Mouse (Mus musculus) hindbrain, postnatal 0 days (tissue): ENCODE results near the gene Neo1. TPM values are rescaled to one million over a fixed set of nuclear protein-coding genes. Genes with fewer than 3 reads are reported as not detected.

Experiments used
- ATAC-seq: fragments of 200-750 bp; cut with Nextera tagmentation; 2 replicates; pipeline ENCODE4 v1.8.0; 2017; ENCODE audit warnings: mild to moderate bottlenecking, moderate TSS enrichment, moderate library complexity
- DNase-seq: peaks from one replicate; pipeline ENCODE4 v3.0.0-alpha.2; 2015; ENCODE audit warnings: low spot score
- H3K27ac ChIP-seq: fragments of 300-500 bp; sonication (generic); 2 replicates; pipeline ENCODE4 v1.5.1; 2014; ENCODE audit warnings: mild to moderate bottlenecking
- H3K27me3 ChIP-seq: fragments of 300-500 bp; sonication (generic); 2 replicates; pipeline ENCODE4 v1.6.1; 2014; ENCODE audit warnings: low read length, mixed read lengths; ENCODE audit not compliant: insufficient read depth
- H3K36me3 ChIP-seq: fragments of 300-500 bp; sonication (generic); 2 replicates; pipeline ENCODE4 v1.6.1; 2014; ENCODE audit warnings: low read length, mixed read lengths; ENCODE audit not compliant: insufficient read depth
- H3K4me1 ChIP-seq: fragments of 300-500 bp; sonication (generic); 2 replicates; pipeline ENCODE4 v1.6.1; 2014; ENCODE audit warnings: antibody characterized with exemption, low read length, mixed read lengths; ENCODE audit not compliant: insufficient read depth
- H3K4me2 ChIP-seq: fragments of 300-500 bp; sonication (generic); 2 replicates; pipeline ENCODE4 v1.6.1; 2014; ENCODE audit warnings: low read depth, mild to moderate bottlenecking, low read length, moderate library complexity, mixed read lengths
- H3K4me3 ChIP-seq: fragments of 300-500 bp; sonication (generic); 2 replicates; pipeline ENCODE4 v1.5.1; 2014; ENCODE audit warnings: low read length
- H3K9ac ChIP-seq: fragments of 300-500 bp; sonication (generic); replicated peaks from 2 replicates; pipeline ENCODE4 v1.6.1; 2014; ENCODE audit warnings: mild to moderate bottlenecking, low read length, moderate library complexity, mixed read lengths
- H3K9me3 ChIP-seq: fragments of 300-500 bp; sonication (generic); 2 replicates; pipeline ENCODE4 v1.6.1; 2016; ENCODE audit warnings: low read length, mixed read lengths
- CTCF ChIP-seq: IDR thresholded peaks from 2 replicates; pipeline ENCODE4 v1.5.1; 2016; ENCODE audit warnings: antibody characterized with exemption, control low read depth, low read depth
- WGBS: fragments of 180-500 bp; shearing (Covaris S2); extraction: QIAGEN DNeasy Blood & Tissue Kit; methylation state at CpG from one replicate; pipeline ENCODE4 v1.1.7; 2014; 5-methylcytosine and 5-hydroxymethylcytosine counted together
- polyA plus RNA-seq: library from polyadenylated mRNA; unstranded; fragments of >200 nt; fragmentation: Nextera tagmentation; extraction: Ambion mirVana; gene quantifications from 2 replicates; pipeline ENCODE4 v1.2.1, GENCODE M21; 2015
- total RNA-seq: library from RNA; depleted of rRNA; stranded (reverse); fragments of >200 nt; gene quantifications from 2 replicates; pipeline ENCODE4 v1.2.3, GENCODE M21; 2014

The Neo1 gene
- total and polyA plus RNA-seq, 2 experiments from 2014 or later: 38.7 to 160 TPM

DNA sequence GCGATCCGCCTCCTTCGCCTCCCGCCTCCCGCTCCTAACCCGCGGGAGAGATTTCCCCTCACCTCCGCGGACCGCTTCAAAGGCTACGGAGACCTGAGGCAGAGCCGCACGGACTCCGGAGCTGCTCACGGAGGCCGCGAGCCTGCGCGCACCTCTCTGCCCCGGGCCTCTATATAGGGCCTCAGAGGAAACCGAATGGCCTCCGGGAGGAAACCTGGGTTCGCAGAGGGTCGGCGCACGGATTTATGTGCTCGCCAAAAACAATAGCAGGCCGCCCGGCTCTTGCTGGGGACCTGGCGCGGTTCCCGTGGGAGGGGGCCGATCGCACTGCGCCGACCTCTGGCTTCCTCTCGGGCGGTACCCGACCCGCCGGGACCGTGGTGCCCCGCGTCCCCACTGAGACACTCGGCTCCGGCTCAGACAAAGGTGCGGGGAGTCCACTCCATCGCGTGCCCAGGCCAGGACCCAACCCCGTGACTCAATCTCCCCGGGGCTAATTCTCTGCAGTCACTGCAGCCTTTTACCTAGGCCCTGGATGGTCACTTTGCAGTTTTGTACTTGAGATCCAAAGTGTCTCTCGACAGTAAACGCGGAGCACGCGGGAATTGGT is 596 bp upstream of the Neo1 start:
- under 1% methylated on average over 56 of the region's 56 CpGs for WGBS
- DNase-seq (no peak), ATAC-seq (peak; percentile 48)
- TF ChIP-seq CTCF: no peak
- peaks cover 11% of the 10 kb centered on the region for H3K4me1 ChIP-seq
- no peaks in the 10 kb centered on the region for H3K36me3 ChIP-seq
- peak overlapping the region; percentile 99 for H3K27ac ChIP-seq
- H3K9me3 ChIP-seq: no peaks in the 10 kb centered on the region
- no peaks in the 10 kb centered on the region for H3K27me3 ChIP-seq
- peak overlapping the region; percentile 59 for H3K4me2 ChIP-seq
- H3K4me3 ChIP-seq: peak overlapping the region; percentile 92
- peak overlapping the region; percentile 90 for H3K9ac ChIP-seq

DNA sequence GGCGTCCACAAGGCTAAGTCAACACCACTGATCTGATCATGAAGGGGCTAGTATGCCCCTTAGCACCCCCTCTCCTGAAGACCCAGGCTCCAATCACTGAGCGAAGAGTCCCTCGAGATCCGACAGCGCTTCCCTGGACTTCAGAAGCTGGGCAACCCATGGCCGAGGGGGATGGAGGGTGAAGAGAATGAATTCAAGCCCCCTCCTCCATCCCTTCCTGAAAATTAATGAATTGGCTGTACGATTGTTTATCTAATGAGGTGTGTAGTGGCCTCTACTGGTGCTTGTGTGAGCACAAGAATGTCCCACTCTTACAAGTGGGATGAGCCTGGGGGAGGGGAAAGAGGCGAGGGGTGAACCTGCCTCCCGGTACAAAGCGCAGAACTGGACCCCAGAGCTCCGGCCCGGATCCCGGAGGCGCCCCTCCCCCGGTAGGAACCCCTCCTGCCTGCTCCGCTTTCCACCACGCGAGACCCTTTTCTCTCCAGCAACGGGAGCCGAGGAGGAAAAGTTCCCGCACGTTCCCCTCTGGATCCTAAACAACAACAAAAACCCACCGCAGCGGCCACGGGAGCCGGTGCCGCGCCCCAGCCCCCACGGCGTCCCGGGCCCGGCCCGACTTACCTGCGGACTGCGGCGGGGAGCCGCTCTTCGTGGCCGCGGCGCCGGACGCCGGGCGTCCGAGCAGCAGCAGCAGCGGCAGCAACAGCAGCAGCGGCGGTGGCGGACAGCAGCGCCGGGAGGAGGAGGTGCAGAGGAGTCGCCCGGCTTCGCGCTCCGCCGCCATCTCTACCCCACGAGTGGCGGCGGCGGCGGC is 691 bp downstream of the Neo1 start:
- H3K4me1 ChIP-seq: peaks cover 11% of the 10 kb centered on the region
- no peaks in the 10 kb centered on the region for H3K9me3 ChIP-seq
- H3K4me2 ChIP-seq: peak overlapping the region; percentile 59
- under 1% methylated on average over 48 of the region's 63 CpGs for WGBS
- peak overlapping the region; percentile 92 for H3K4me3 ChIP-seq
- H3K27ac ChIP-seq: peak overlapping the region; percentile 99
- no peaks in the 10 kb centered on the region for H3K27me3 ChIP-seq
- H3K36me3 ChIP-seq: no peaks in the 10 kb centered on the region
- DNase-seq: peak; percentile 79
- peak; percentile 62 for TF ChIP-seq CTCF
- H3K9ac ChIP-seq: peak overlapping the region; percentile 90
- peak; percentile 55 for ATAC-seq

DNA sequence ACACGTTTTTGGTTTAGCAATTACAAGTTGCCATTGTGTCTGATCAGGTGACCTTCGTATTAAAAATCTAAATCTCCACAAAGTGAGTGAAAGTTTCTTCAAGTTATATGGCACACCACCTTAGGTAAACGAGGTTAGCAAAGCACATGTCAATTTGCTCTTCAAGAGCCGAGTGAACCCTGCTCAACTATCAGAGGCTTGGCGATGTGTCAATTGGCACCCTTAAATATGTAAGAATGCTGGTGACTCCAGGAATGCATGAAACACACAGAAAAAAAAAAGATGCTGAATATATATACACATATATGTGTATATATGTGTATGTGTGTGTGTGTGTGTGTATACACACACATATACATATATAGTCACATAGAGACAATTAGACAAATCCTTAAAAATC is 1.4 kb downstream of the Neo1 start:
- H3K27me3 ChIP-seq: no peaks in the 10 kb centered on the region
- WGBS: 25% methylated on average over 5 of the region's 5 CpGs
- H3K27ac ChIP-seq: no peak overlapping the region
- no peak for TF ChIP-seq CTCF
- peaks cover 11% of the 10 kb centered on the region for H3K4me1 ChIP-seq
- H3K4me3 ChIP-seq: peak overlapping the region; percentile 92
- no peaks in the 10 kb centered on the region for H3K36me3 ChIP-seq
- peak overlapping the region; percentile 90; the same call in 1 of the 2 replicates for H3K9ac ChIP-seq
- DNase-seq (peak; percentile 31), ATAC-seq (no peak)
- no peaks in the 10 kb centered on the region for H3K9me3 ChIP-seq
- peak overlapping the region; percentile 59 for H3K4me2 ChIP-seq

DNA sequence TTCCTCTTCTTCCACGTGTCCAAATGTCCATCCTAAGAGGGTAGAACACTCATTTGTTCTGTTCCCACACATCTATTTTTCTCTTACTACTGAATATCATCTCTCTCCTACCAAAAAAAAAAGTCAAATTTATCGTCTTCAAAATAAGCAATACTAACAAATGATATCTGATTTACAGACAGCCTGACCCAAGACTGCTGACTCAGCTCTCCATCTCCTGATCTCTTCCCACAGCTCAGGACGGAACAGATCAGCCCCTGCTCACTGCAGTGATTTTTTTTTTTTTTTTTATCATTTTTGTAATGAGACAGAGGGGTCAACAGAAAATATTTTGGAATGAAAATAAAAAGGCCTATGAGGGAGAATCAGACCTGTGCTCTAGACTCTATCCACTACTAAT is 2.7 kb downstream of the Neo1 start:
- Histone ChIP-seq H3K36me3 (no peaks in the 10 kb centered on the region), H3K4me3 (peak overlapping the region; percentile 92), H3K27me3 (no peaks in the 10 kb centered on the region), H3K4me2 (peak overlapping the region; percentile 59), H3K9ac (no peak overlapping the region), H3K27ac (no peak overlapping the region), H3K4me1 (peaks cover 11% of the 10 kb centered on the region), H3K9me3 (no peaks in the 10 kb centered on the region)
- TF ChIP-seq CTCF: no peak
- ATAC-seq (no peak), DNase-seq (no peak)
- WGBS: 54% methylated on average over 3 of the region's 3 CpGs

DNA sequence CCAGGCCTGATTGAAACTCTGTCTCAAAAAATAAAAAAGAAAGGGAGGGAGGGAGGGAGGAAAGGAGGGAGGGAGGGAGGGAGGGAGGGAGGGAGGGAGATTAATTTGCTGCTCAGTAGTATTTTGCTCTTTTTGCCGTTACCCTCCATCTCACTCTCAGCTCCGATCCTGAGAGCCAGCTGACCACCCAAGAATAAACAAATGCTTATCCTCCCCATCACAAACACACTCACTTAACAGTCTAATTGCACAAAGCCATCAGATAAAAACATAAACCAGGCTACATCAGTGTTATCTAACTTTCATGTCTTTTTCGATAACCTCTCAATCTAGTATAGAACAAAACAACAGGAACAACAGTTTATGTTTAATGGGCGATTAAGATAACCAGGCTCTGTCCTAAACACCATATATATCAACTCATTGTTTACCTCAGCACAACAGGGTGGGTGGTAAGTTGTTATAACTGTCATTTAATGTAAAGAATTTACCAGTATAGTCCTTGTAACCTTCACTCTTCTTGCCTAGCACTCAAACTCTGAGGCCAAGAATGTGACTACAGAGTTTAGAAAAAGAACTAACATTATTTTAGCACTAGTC is 11.9 kb downstream of the Neo1 start:
- Histone ChIP-seq H3K27me3 (no peaks in the 10 kb centered on the region), H3K4me3 (no peak overlapping the region), H3K9me3 (no peaks in the 10 kb centered on the region), H3K9ac (no peak overlapping the region), H3K4me2 (no peak overlapping the region), H3K4me1 (no peaks in the 10 kb centered on the region), H3K36me3 (no peaks in the 10 kb centered on the region), H3K27ac (no peak overlapping the region)
- 61% methylated on average over 4 of the region's 4 CpGs for WGBS
- no peak for ATAC-seq
- no peak for TF ChIP-seq CTCF
- no peak for DNase-seq

DNA sequence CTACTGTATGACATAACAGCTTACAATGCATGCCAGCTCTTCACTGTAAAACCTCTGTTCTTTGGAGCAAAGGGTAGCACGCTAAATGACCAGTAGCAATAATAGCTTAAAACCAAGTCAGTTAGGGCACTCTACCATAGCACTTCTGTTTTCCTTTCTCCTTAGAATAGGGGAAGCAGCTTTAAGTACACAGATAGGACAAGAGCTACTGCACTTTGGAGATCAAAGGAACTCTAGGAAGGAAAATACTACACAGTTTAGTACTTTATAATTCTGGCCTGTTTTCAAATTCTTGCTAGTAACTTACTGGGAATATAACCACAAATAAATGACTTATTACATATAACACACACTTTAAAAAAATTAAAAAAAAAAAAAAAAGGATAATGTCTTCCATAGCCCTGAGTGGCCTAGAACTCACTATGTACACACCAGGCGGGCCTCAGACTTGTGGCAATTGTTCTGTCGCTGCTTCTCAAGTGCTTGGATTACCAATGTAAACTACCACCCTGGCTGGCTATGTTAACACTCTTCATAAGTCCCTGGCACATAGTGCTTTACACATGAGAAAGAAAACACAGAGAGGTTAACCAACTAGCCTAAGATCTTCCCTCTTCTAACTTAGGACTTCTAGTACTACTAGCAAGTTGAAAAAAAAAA is 20.1 kb downstream of the Neo1 start:
- no peak for TF ChIP-seq CTCF
- H3K27me3 ChIP-seq: no peaks in the 10 kb centered on the region
- DNase-seq: no peak
- WGBS: 83% methylated on average over 3 of the region's 3 CpGs
- H3K4me1 ChIP-seq: no peaks in the 10 kb centered on the region
- no peak overlapping the region for H3K4me2 ChIP-seq
- H3K27ac ChIP-seq: no peak overlapping the region
- ATAC-seq: no peak
- no peaks in the 10 kb centered on the region for H3K9me3 ChIP-seq
- H3K4me3 ChIP-seq: no peak overlapping the region
- H3K36me3 ChIP-seq: no peaks in the 10 kb centered on the region
- H3K9ac ChIP-seq: no peak overlapping the region
